Mouse (Mus musculus) kidney, adult 18-20 months (tissue): ENCODE measurements around the gene Sel1l2.
"Not testable (repeated sequence)": the region's sequence is repeated elsewhere in the genome, so short reads cannot be mapped to it uniquely, and the experiment has no call there.

Experiments used
- DNase-seq: peaks from one replicate; pipeline ENCODE4 v3.0.0; 2021

The Sel1l2 gene

GRCm38 (mm10) chr2:140203756-140204155 is 185.8 kb downstream of the Sel1l2 start:
- no peak for DNase-seq

- no peak for DNase-seq
Measured at GRCm38 (mm10) chr2:140202573-140202972, 186.9 kb downstream of the Sel1l2 start.

GRCm38 (mm10) chr2:140200713-140201112 is 188.8 kb downstream of the Sel1l2 start:
- DNase-seq, result no peak

GRCm38 (mm10) chr2:140185685-140186210 is 203.8 kb downstream of the Sel1l2 start:
- not testable (repeated sequence) for DNase-seq
